8 mouse cellular contexts compared by ENCODE assay signal in genomic region chrX:150656908-150657796, GRCm38 (mm10). TPM values are rescaled to one million over a fixed set of nuclear protein-coding genes. Genes with fewer than 3 reads are reported as not detected.
DNase-seq lines count a peak whose midpoint lies in the region; TF ChIP-seq lines count a peak whose summit lies in the region.

Tro (minus strand) TSS chrX:150657583.

- no peaks in the 10 kb centered on the region; the same call in 1 of the 2 replicates for H3K4me1 ChIP-seq in thymus, adult 2 months (replicated peaks; ENCODE audit: control insufficient read depth, insufficient read depth, low read length)

- H3K27ac ChIP-seq in thymus, adult 2 months (ENCODE audit: control insufficient read depth, insufficient read depth, low read length) = no peak within 1 kb of the TSS

- H3K4me3 ChIP-seq in thymus, adult 2 months (ENCODE audit: control insufficient read depth, insufficient read depth, low read length) = peak within 1 kb of the TSS; percentile 30

- H3K36me3 ChIP-seq in thymus, adult 2 months (ENCODE audit: control insufficient read depth, insufficient read depth, low read length) = no peaks in the 10 kb centered on the region

- intact Hi-C loops in heart, postnatal 10 days (cut with DNase I) = loop anchor here (5.0 kb wide), 1 partner anchor 145 kb away; no protein-coding TSS in a partner anchor
- intact Hi-C loops in left cerebral cortex, postnatal 10 days (cut with DNase I) = loop anchor here (10.0 kb wide), 2 partner anchors 142 to 328 kb away; no protein-coding TSS in a partner anchor

- H3K27me3 ChIP-seq in thymus, adult 2 months (ENCODE audit: control insufficient read depth, insufficient read depth, low read length) = no peaks in the 10 kb centered on the region

- TF ChIP-seq CTCF in thymus, adult 2 months (IDR thresholded peaks at IDR 0.05; ENCODE audit: borderline replicate concordance, control insufficient read depth, extremely low read depth, insufficient read depth, low read length, poor library complexity) = no peak

- 11% methylated on average over 37 of the region's 37 CpGs for WGBS in thymus, adult 2 months

- TF ChIP-seq POLR2A in thymus, adult 2 months (IDR thresholded peaks at IDR 0.05; ENCODE audit: control insufficient read depth, extremely low read depth, insufficient read depth, low read length, poor library complexity) = no peak

- peak; percentile 1 for DNase-seq in thymus, adult 2 months
- no peak for DNase-seq in thymus, adult 18-20 months
- DNase-seq in embryo, embryonic 11 days = peak; percentile 85
- peak; percentile 14 to 20 for DNase-seq in heart, postnatal 10 days
- peak; percentile 34 to 64 for DNase-seq in left cerebral cortex, postnatal 10 days (ENCODE audit: extremely low spot score in 1 of 2, low spot score in 2 of 2)
- peak; percentile 63 for DNase-seq in neural tube, embryonic 10.5 days (ENCODE audit: extremely low spot score, low spot score)
- no peak for DNase-seq in ovary, adult 18-20 months (ENCODE audit: low spot score)
- DNase-seq in ovary, postnatal 36 days (ENCODE audit: low spot score) = no peak

RNA-seq across cellular contexts. Expression of gene Tro, which starts in this region (rescaled TPM):
- polyA plus RNA-seq in thymus, adult 2 months (2012; rRNA removed) = 0.65 and 0.78 TPM in 2 replicates
- 1 to 10 TPM; 6.0 to 6.6 TPM for total RNA-seq in heart, postnatal 10 days (2021)
- total RNA-seq in left cerebral cortex, postnatal 10 days (2021) = 100 to 1,000 TPM; 153 to 162 TPM

Comparison
In these comparisons a context has a peak if more than half of its experiments do, and no peak if none do; other contexts are left out.
1. RNA of gene Tro (total RNA-seq): 153 to 162 TPM in left cerebral cortex, postnatal 10 days; 6.0 to 6.6 TPM in heart, postnatal 10 days; every median in the first group is over 10 times any median in the second.
2. Peak in DNase-seq and H3K4me3 ChIP-seq in thymus, adult 2 months; RNA of the gene not detected or under 1 TPM.
3. DNase-seq: peak in embryo, embryonic 11 days (single experiment), heart, postnatal 10 days (2 of 2), left cerebral cortex, postnatal 10 days (2 of 2) and neural tube, embryonic 10.5 days (single experiment); none in thymus, adult 18-20 months (0 of 2), ovary, adult 18-20 months (single experiment) and ovary, postnatal 36 days (single experiment).